Mouse (Mus musculus) lung, postnatal 36 days (tissue): ENCODE results near the gene 2310039H08Rik.

Experiments used
- DNase-seq: peaks from one replicate; pipeline ENCODE4 v3.0.0; 2022; ENCODE audit warnings: mixed read lengths

2310039H08Rik gene

DNA sequence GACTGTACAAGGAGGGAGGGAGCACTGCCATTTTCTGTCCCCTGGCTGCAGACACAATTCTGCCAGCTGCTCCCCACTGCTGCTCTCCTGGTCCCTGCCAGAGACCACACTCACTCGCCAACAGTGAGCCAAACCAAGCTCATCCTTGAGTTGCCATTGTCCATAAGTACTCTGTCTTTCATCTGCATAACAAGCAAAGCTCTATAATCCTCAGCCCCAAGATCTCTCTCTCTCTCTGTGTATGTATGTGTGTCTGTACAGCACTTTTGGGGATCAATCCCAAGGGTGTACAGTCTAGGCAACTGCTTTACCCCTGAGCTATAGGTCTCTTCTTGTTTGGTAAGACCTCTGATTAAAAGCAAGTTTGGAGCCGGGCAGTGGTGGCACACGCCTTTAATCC lies 38.2 kb downstream of the 2310039H08Rik start:
- no peak for DNase-seq

DNA sequence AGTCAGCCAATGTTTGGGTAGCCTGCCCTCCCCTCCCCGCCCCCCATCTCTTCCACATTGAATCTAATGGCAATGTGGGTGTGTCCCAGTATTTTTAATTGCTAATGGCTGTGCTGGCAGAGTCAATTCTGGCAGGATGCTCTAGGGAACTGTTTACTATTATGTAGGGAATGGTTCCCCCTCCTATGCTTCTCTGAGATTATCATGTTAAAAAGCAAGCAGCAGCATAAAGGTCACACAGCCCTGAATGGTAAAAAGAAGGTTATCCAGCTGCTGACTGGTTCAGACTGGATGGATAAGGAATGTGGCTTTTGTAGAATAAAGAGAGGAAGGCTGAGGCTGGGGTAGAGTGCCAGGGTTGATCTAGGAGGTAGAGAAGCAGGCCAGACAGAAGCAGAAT lies 40.0 kb downstream of the 2310039H08Rik start:
- DNase-seq, result no peak

DNA sequence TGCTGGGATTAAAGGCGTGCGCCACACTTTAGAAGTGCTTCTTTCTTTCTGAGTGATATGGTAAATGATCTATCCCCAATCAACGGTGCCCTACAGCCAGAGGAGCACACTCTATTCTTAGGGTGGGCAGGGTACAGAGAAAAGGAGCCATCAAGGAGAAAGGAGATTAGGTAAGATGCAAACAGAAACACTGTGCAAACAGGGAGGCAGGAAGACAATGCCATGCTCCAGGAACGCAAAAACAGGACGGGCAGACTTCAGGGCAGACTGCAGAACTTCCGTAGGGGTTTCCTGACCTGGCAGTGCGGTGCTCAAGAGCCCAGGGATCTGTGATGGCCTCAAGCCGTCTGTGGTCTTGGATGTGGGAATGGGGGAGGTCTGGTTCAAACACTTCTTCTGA lies 41.2 kb downstream of the 2310039H08Rik start:
- DNase-seq, result no peak

DNA sequence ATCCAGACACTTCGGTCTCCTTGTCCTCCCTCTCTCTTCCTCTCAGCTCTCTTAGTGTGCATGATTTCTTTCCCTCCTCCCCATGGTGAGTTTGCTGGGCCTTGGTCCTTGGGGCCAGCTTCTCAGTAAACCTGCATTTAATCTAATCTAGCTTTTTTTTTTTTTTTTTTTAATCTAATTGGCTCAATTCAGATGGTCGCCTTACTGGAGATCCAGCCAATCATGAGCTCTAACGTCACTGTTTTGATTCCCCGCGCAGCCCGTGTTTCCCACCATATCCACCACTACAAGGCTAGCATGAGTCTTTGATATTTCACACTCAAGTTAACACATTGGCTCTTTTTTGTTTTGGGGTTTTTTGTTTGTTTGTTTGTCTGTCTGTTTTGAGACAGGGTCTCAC lies 42.1 kb downstream of the 2310039H08Rik start:
- DNase-seq, result no peak

GRCm38 (mm10) chr17:46816306-46816705 lies 43.9 kb downstream of the 2310039H08Rik start:
- no peak for DNase-seq

DNA sequence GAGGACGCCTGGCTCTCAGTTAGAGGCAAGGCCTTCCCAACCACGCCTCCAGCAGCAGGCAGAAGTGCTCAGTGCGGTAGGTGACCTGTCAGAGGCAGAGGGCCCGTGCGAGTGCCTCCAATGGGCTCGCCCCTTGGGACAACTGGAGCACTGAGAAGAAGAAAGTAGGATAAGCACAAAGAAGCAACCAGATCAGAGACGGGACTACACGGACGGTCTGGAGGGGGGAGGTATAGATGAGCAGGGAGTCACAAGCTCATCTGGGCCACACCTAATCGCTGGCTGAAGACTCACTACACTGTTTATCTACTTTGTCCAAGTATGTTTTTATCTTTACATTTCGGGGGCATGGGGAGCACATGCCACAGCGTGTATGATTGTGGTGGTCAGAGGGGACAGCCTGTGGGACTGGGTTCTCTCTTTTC lies 45.3 kb downstream of the 2310039H08Rik start:
- DNase-seq, result no peak

DNA sequence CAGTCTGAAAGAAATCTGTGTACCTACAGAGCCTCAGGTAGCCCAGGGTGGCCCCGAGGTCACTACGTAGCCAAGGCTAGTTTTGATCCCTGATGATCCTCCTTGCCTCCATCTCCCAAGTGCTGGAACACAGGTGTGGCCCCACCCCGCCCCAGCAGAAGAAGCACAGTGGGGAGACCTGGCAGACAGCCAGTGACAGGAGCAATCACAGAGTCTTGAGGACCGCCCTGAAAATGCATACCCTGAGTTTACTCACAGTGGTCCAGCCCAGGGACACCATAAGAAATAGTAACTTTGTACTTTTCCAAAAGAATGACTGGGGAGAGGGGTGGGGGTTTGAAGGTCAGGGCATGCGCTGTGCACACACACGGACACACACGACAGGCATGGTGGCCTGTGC lies 48.2 kb downstream of the 2310039H08Rik start:
- no peak for DNase-seq
